Mouse (Mus musculus): ENCODE results near the gene Ncoa3. TPM values are rescaled to one million over a fixed set of nuclear protein-coding genes. Genes with fewer than 3 reads are reported as not detected.
"Not testable (repeated sequence)": the region's sequence is repeated elsewhere in the genome, so short reads cannot be mapped to it uniquely, and the experiment has no call there.

Gene Ncoa3
- 14.6 and 15.9 TPM in 2 replicates for polyA plus RNA-seq (2015; fragmentation: Nextera tagmentation; extraction: Ambion mirVana)

- Histone ChIP-seq H3K4me2 (ENCODE audit: low read length) (peak within 1 kb of the TSS; percentile 94), H3K4me3 (replicated peaks; ENCODE audit: low read depth, low read length) (peak within 1 kb of the TSS; percentile 88), H3K9ac (ENCODE audit: low read depth, low read length) (peak within 1 kb of the TSS; percentile 95), H3K4me1 (replicated peaks; ENCODE audit: insufficient read depth, low read length) (peaks cover 3% of the 10 kb centered on the region; the same call in 1 of the 2 replicates), H3K36me3 (ENCODE audit: insufficient read depth, low read length) (no peaks in the 10 kb centered on the region), H3K27ac (peak within 1 kb of the TSS; percentile 80), H3K27me3 (ENCODE audit: insufficient read depth, low read length) (no peaks in the 10 kb centered on the region), H3K9me3 (replicated peaks; ENCODE audit: low read length) (no peaks in the 10 kb centered on the region)
- TF ChIP-seq CTCF (IDR thresholded peaks at IDR 0.05; ENCODE audit: low read depth): no peak
- DNase-seq (ENCODE audit: low spot score) (peak; percentile 97), ATAC-seq (replicated peaks; ENCODE audit: low FRiP score, low read depth) (peak; percentile 96)
- WGBS: 1% methylated on average over 102 of the region's 103 CpGs
Measured at GRCm38 (mm10) chr2:165992270-165993172, at the start of gene Ncoa3. Gene Ncoa3 (plus strand): TSS chr2:165992636.

GRCm38 (mm10) chr2:165943113-165943512 lies 49.3 kb upstream of the Ncoa3 start:
- Histone ChIP-seq H3K4me2 (ENCODE audit: low read length) (no peak overlapping the region), H3K4me1 (replicated peaks; ENCODE audit: insufficient read depth, low read length) (no peaks in the 10 kb centered on the region), H3K27ac (no peak overlapping the region), H3K36me3 (ENCODE audit: insufficient read depth, low read length) (no peaks in the 10 kb centered on the region), H3K27me3 (ENCODE audit: insufficient read depth, low read length) (no peaks in the 10 kb centered on the region), H3K9ac (ENCODE audit: low read depth, low read length) (no peak overlapping the region), H3K4me3 (replicated peaks; ENCODE audit: low read depth, low read length) (no peak overlapping the region), H3K9me3 (replicated peaks; ENCODE audit: low read length) (no peaks in the 10 kb centered on the region)
- TF ChIP-seq CTCF (IDR thresholded peaks at IDR 0.05; ENCODE audit: low read depth): no peak
- WGBS: 94% methylated on average over 2 of the region's 2 CpGs
- no peak for ATAC-seq (replicated peaks; ENCODE audit: low FRiP score, low read depth)
- no peak for DNase-seq (ENCODE audit: low spot score)

GRCm38 (mm10) chr2:165944576-165945351 lies 47.7 kb upstream of the Ncoa3 start:
- no peak for ATAC-seq (replicated peaks; ENCODE audit: low FRiP score, low read depth)
- whole genome bisulfite sequencing: 77% methylated on average over 11 of the region's 11 CpGs
- Histone ChIP-seq H3K4me3 (replicated peaks; ENCODE audit: low read depth, low read length) (no peak overlapping the region), H3K27ac (no peak overlapping the region), H3K9me3 (replicated peaks; ENCODE audit: low read length) (no peaks in the 10 kb centered on the region), H3K4me1 (replicated peaks; ENCODE audit: insufficient read depth, low read length) (no peaks in the 10 kb centered on the region), H3K4me2 (ENCODE audit: low read length) (no peak overlapping the region), H3K9ac (ENCODE audit: low read depth, low read length) (no peak overlapping the region), H3K27me3 (ENCODE audit: insufficient read depth, low read length) (no peaks in the 10 kb centered on the region), H3K36me3 (ENCODE audit: insufficient read depth, low read length) (no peaks in the 10 kb centered on the region)
- no peak for DNase-seq (ENCODE audit: low spot score)
- TF ChIP-seq CTCF (IDR thresholded peaks at IDR 0.05; ENCODE audit: low read depth): peak; percentile 19; the same call in 1 of the 2 replicates

- 84% methylated on average over 1 of the region's 1 CpGs for WGBS
- H3K4me1 ChIP-seq (replicated peaks; ENCODE audit: insufficient read depth, low read length): no peaks in the 10 kb centered on the region
- H3K27me3 ChIP-seq (ENCODE audit: insufficient read depth, low read length): no peaks in the 10 kb centered on the region
- ATAC-seq (replicated peaks; ENCODE audit: low FRiP score, low read depth) (no peak), DNase-seq (ENCODE audit: low spot score) (no peak)
- H3K9ac ChIP-seq (ENCODE audit: low read depth, low read length): no peak overlapping the region
- no peak overlapping the region for H3K4me2 ChIP-seq (ENCODE audit: low read length)
- no peak overlapping the region for H3K27ac ChIP-seq
- TF ChIP-seq CTCF (IDR thresholded peaks at IDR 0.05; ENCODE audit: low read depth): no peak
- H3K4me3 ChIP-seq (replicated peaks; ENCODE audit: low read depth, low read length): no peak overlapping the region
- H3K36me3 ChIP-seq (ENCODE audit: insufficient read depth, low read length): no peaks in the 10 kb centered on the region
- no peaks in the 10 kb centered on the region for H3K9me3 ChIP-seq (replicated peaks; ENCODE audit: low read length)
Measured at GRCm38 (mm10) chr2:165946046-165946564, 46.3 kb upstream of the Ncoa3 start.

GRCm38 (mm10) chr2:165948007-165948406 lies 44.4 kb upstream of the Ncoa3 start:
- Histone ChIP-seq H3K9me3 (replicated peaks; ENCODE audit: low read length) (no peaks in the 10 kb centered on the region), H3K4me1 (replicated peaks; ENCODE audit: insufficient read depth, low read length) (no peaks in the 10 kb centered on the region), H3K36me3 (ENCODE audit: insufficient read depth, low read length) (no peaks in the 10 kb centered on the region), H3K4me3 (replicated peaks; ENCODE audit: low read depth, low read length) (no peak overlapping the region), H3K27me3 (ENCODE audit: insufficient read depth, low read length) (no peaks in the 10 kb centered on the region), H3K9ac (ENCODE audit: low read depth, low read length) (no peak overlapping the region), H3K27ac (no peak overlapping the region), H3K4me2 (ENCODE audit: low read length) (no peak overlapping the region)
- DNase-seq (ENCODE audit: low spot score) (no peak), ATAC-seq (replicated peaks; ENCODE audit: low FRiP score, low read depth) (no peak)
- no peak for TF ChIP-seq CTCF (IDR thresholded peaks at IDR 0.05; ENCODE audit: low read depth)
- 58% methylated on average over 1 of the region's 1 CpGs for WGBS

- 32% methylated on average over 1 of the region's 1 CpGs for WGBS
- not testable (repeated sequence) for H3K27me3 ChIP-seq (ENCODE audit: insufficient read depth, low read length); H3K27ac ChIP-seq; H3K9ac ChIP-seq (ENCODE audit: low read depth, low read length); ATAC-seq (replicated peaks; ENCODE audit: low FRiP score, low read depth); DNase-seq (ENCODE audit: low spot score); H3K36me3 ChIP-seq (ENCODE audit: insufficient read depth, low read length); H3K9me3 ChIP-seq (replicated peaks; ENCODE audit: low read length); H3K4me1 ChIP-seq (replicated peaks; ENCODE audit: insufficient read depth, low read length); H3K4me2 ChIP-seq (ENCODE audit: low read length); H3K4me3 ChIP-seq (replicated peaks; ENCODE audit: low read depth, low read length)
Measured at GRCm38 (mm10) chr2:165948785-165949184, 43.7 kb upstream of the Ncoa3 start.

All from kidney, postnatal 0 days (tissue).